Mouse (Mus musculus) testis, postnatal 14 days (tissue): ENCODE measurements around the gene Kntc1.
"Not testable (repeated sequence)": the region's sequence is repeated elsewhere in the genome, so short reads cannot be mapped to it uniquely, and the experiment has no call there.

Source experiments
- DNase-seq: peaks from one replicate; pipeline ENCODE4 v3.0.0; 2021; ENCODE audit warnings: low spot score

Kntc1 gene

DNA sequence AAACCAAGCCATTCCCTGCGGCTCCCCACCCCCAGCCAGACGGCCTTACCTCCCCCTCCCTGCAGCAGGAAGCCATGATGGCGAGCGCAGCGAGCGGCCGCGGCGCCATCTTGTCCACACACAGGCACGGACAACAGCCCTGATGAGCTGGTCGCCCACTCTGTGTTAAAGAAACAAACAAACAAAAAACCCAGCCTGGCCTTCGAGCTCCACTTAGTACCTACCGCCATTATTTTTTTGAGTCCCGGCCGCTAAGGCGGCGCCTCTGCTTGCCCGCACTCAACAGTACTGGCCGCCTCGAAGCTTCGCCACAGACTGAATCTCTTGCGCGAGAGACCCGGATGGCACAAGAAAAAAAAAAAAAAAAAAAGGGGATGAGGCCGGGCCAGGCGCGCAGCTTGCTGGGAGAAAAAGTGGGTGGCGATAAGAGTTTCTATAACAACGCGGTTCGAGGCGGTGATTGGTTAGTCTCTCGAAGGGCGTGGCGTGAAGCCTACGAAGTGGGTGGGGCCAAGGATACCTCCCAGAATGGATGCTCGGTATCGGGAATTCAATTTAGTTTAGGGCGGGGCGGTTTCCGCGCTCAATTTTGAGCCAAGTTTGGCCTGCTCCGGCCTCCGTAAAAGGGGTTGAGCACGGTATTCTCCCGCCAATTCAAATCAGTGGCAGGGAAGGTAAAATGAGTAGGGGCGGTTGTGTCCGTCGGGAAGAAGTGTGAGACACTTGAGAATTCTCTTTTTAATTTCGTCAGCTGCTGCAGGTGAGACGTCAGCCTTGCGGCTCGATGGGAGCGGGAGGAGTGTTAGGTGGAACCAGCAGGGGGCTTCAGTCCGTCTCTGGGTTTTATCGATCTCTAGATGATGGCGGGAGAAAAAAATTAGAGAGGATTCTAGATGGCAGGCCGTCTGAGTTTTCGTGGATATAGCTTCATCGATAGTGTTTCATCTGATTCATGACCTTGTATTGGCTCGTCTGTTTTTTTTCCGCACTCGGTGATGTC, at the start of gene Kntc1, which contains the start of gene Rsrc2:
TSS of gene Kntc1 (plus strand) at position 652 of the 1,000 bp plus-strand sequence.
TSS of gene Rsrc2 (minus strand) at position 350 of the 1,000 bp plus-strand sequence.
- DNase-seq = peak; percentile 99

DNA sequence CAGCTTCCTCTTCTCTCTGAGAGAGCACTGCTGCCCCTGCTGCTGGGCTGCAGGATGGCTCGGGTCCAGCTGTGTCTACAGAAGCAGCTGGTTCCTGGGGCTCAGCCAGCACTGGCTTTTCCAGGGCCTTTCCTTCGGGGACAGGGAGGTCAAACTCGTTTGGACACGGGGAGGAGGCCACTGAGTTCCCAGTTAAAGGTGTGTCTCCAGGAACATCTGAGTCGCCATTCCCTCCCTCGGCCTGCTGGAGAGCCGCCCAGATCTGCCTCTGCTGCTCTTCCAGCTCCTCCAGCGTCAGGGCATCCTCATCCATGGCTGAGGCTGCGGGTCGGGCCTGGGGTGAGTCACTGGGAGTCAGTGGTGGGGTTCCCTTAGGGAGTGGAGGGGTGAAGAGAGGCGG, 48.9 kb upstream of the Kntc1 start:
- peak; percentile 66 for DNase-seq

DNA sequence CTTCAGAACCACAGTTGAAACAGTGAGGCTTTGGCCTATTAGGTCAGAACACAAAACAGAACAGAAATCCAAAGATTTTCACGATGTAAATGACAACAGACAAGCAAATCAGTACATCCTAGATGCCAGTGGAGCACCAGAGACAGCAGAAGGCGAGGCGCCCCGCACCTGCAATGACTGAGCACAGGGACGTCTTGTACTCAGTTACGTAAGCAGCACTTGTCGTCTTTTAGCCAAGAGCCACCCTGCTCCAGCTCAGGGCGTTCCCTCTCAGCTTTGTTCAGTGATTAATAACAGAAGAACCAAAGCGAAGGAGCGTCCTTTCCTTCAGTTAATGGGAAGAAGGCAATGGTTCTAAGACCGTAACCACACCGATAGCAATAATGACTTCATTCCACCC, 40.9 kb upstream of the Kntc1 start:
- no peak for DNase-seq

DNA sequence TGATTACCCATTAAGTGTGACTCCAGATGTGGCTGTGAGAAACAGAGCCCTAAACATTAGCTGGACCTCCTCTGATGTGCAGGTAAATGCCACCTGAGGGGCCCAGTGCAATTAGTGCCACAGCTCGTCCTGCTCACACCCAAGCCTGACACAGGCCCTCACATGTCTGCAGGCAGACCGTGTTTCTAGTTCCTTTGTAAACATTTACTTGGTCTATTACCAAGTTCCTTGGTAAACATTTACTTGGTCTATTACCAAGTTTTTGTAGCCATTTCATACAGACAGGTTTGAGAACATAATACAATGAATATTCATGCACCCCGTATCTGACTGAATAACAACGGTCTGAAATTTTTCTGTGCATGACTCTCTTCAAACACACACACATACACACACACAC, 39.9 kb upstream of the Kntc1 start:
- DNase-seq = no peak

DNA sequence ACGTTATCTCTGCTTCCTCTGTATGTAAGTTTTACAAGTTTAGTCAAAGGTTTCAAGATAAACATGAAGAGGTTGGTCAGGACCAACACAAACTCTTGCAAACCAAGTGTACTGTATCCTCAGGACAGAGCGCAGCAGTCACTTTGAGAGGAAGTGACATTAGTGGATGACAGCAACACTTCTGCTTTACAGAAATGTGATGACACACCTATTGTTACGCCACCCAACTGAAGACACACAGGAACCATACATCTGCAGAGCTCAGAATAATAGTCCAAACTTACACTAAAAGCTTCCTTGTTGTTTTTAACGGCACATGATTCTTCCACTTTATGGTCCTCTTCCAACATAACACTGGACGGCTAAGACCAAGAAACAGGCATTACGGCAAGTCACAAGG, 35.7 kb upstream of the Kntc1 start:
- no peak for DNase-seq

DNA sequence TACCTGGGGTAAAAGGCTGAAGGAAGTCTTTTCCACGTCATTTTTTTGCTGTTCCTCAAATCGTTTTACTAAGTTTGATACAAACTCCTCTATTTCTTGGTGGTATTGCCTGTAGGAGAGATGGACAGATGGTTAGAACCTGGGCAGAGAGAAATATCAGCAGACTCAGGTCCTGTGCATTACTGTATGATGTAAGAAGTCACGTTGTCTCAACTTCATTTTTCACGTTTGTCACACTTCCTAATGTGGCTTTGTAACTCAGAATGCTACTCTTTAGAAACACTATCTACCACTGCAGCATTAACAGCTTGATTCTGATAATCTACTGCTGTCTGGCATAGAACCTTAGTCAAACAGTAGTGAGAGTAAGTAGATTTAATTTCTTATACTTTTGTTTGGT, 34.9 kb upstream of the Kntc1 start:
- no peak for DNase-seq

DNA sequence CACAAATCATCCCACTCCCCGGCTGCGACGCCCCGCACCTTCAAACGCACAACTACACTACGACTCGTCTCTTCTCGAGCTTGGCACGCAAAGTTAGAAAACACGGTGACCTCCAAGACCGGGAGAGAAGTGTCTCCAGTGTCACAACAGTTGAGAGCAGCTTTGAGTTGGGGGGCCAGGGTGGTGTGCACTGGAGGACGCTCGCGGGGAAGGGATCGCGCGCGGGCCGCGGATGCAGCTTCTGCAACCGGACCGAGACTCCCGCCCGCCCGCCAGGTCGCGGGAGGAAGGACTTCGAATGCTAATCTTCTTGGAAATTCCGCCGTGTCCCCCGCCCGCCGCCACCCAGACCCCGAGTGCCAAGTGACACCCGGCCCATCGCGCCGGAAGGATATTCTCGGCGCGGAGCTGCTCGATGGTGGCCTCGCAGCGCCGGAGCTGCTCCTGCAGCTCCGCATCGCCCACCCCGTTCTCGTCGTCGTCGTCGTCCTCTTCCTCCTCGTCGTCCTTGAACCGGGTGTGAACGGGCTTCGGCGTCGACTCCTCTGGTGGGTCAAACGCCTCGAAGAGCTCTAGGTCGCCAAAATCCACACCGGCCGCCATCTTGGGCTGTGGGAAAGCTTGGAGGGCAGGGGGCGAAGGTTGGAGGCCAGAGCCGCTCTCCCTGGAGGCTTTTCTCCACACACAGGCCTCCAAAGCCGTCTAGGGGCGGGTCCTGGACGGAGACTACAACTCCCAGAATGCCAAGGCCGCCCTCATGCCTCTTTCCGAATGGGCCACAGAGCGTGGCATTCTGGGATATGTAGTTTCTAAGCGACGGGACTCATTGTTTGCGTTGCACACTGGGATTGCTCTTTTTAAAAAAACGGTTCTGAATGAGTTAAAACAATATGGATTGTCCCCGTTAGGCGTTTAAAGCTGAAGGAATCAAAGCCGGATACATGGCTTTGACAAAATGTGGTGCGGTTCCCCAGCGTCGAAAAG, 28.9 kb upstream of the Kntc1 start, which contains the start of gene Zcchc8:
TSS of gene Zcchc8 (minus strand) at position 773 of the 984 bp plus-strand sequence.
- DNase-seq = peak; percentile 97

DNA sequence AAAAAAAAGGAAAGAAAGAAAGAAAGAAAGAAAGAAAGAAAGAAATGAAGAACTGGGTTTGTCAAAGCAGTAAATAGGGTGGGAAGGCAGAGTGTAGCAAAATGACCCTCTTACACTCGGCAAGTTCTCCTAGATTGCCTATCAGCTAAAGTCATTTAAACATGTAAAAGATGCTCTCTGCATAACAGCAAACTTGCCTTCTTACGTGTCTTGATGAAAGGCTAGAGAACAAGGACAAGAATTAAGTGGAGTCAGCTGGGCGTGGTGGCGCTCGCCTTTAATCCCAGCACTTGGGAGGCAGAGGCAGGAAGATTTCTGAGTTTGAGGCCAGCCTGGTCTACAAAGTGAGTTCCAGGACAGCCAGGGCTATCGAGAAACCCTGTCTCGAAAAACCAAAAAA, 25.7 kb upstream of the Kntc1 start:
- DNase-seq = not testable (repeated sequence)

DNA sequence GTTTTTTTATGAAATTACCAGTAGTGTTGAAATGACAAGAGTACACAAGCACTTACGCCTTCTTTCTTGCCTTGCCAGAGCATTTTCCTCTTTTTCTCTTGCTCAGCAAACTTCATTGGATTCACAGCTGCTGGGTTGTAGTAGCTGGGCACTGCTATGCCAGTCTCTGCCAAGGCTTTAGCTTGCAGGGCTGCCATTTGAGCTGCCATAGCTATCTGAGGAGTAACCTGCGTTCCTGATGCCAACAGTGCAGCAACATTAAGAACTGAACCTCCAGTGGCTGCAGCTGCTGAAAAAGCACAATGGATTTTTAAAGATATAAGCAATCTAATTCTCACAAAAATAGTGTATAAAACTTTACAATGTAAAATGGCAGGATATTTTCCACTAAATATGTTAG, 18.5 kb upstream of the Kntc1 start:
- DNase-seq = no peak

DNA sequence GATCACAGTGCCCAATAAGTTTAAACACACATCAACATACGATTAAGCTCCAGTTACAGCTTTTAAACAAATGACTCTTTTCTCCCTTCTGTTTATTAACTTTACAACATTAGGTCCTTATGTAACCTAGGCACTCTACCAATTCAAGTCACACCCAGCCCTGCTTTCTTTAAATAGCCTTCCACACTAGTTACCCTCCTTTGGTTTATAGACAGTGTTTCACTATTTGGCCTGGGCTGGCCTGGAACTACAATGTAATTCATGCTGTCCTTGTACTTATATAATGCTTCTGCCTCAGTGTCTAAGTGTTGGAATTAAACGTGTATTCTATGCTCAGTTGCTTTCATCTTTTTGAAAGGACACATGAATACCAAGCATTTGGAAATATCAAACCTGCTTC, 5.2 kb upstream of the Kntc1 start:
- no peak for DNase-seq

DNA sequence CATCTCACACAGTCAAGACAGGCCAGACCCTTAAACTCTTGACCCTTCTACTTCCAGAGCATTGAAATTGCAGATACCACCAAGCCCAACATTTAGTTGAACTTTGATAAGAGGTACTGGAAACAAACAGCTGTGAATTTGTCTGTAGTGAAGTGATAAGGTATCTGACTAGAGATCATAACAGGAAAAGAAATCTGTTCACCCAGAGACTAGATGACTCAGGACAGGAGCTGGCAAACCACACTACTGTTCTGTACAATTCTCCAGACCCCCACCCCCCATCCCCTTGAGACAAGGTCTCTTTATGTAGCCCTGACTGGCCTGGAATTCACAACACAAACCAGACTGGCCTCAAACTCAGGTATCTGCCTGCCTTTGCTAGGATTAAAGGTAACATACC, 3.3 kb upstream of the Kntc1 start:
- DNase-seq = no peak

DNA sequence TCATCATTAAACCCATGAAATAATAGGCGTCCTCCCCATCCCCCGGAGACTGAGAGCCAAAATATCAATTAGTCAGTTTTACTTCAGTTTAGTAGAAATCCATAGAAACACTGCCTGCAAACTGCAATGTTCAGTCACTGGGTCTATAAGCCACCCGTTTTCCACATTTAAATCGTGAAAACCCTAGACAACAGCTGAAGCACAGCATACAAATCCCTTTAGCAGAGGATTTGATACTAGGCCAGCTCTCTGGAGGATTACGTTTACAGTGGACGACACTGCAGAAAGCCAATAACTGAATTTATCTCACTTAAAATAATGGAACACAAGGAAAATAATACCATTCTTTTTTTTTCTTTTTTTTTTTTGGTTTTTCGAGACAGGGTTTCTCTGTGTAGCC, 1.9 kb upstream of the Kntc1 start:
- no peak for DNase-seq

DNA sequence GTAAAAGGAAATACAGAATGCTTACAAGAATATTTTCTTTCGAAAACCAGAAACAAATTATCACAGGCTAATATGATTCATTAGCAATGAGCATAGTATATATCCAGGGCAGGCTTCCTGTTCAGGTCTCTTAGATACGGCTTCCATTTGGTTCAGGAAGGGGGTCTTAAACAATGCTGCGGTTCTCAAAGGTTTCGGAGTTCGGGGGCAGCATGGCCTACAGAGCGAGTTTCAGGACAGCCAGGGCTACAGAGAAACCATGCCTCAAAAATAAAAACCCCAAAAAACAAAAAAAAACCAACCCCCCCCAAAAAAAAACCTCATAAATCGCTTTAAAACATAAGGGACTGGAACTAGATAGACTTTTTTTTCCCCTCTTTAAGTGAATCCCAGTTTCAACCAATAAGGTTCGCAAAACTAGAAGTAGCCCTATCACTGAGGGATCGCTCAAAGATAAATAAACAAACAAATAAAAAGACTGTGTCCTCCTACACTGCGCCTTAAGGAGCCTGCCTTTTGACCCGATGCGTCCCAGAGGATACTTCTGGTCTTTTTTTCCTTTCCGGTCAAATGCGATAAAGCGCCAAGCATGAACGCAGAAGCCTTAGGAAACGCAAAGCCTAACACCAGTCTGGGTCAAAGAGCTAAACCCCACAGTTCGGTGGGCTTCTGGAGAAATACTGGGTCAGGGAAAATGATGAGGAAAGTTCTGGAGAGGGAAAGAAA, 1.0 kb upstream of the Kntc1 start:
- no peak for DNase-seq

DNA sequence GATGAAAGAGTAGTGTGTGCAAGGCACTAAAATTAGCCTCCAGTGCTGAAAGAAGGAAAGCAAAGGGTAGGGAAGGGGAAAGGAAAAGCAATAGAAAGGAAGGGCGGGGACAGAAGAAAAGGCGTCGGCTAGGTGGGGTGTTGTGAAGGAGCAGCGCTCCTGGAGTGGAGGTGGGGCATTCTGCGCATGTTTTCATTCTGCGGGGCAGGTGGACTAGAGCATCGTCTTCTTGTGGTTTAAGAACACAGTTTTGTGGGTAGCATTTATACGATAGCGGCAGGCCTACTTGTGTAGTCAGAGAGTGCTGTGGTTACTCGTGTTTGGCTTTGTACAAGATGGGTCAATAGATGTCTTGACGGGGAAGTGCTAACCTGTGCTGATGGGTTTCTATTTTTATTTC, 16.0 kb downstream of the Kntc1 start:
- DNase-seq = no peak

DNA sequence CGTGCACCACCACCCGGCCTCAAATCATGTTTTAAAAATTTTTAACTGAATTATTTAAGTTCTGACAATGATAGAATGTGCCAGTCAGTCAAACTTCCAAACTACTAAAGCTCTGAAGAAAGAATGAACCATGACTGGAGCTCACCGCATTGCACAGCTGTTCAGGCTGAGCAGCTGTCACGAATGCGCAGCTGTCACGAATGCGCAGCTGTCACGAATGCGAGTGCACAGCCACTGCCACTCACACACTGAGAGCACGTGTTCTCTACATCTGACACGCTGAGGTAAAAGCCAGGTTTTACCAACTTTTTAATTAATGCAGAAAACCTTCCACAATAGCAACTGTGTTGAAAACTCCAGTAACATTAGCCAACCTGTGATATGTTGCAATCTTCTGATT, 16.9 kb downstream of the Kntc1 start:
- not testable (repeated sequence) for DNase-seq

DNA sequence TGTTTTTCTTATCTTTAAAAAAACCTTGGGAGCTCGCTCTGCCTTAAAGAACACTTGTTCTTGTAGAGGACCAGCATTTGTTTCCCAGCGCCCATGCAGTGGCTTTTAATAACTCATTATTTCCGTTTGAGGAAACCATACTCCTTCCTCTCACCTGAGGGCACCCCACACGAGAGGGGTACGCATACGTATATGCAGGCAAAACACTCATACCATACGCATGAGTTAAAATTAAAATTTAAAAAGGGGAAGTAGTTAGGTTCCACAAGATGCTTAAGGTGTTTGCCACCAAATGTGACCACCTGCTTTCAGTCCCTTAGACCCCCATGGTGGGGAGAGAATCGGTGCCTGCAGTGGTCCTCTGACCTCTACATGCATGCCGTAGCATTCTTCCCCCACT, 23.9 kb downstream of the Kntc1 start:
- no peak for DNase-seq

DNA sequence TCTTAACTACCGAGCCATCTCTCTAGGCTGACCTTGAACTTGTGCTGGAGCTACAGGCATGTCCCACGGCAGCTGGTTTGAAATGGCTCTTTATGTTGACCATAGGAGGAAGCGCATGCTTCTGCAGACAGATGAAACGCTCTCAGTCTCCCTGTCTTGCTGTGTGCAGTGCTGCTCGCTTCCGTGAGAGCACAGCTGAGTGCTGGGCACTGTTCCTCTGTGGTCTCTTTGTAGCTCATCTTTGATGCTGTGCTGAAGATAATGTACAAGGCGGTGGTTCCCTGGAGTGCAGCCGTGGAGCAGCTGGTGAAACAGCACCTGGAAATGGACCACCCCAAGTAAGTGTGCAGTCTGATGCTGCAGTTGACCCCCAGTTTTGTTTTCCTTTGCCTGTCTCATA, 31.2 kb downstream of the Kntc1 start:
- no peak for DNase-seq

DNA sequence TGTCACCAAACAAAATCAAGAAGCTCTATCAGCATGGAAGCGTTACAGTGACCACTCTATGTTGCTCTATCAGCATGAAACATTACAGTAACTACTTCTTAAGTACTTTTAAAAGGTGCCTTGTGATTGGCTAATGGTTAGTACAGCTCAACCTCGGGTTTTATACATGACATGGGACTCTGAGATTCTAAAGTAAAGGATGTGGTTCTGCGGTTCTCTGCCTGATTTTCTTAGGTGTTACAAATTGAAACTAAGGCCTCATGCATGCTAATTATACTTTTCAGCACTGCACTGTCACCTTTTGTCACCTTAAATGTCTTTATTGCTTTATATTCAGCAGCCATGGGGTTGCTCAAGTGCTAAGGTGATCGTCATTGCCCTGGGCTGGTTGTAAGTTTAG, 32.3 kb downstream of the Kntc1 start:
- DNase-seq = no peak

DNA sequence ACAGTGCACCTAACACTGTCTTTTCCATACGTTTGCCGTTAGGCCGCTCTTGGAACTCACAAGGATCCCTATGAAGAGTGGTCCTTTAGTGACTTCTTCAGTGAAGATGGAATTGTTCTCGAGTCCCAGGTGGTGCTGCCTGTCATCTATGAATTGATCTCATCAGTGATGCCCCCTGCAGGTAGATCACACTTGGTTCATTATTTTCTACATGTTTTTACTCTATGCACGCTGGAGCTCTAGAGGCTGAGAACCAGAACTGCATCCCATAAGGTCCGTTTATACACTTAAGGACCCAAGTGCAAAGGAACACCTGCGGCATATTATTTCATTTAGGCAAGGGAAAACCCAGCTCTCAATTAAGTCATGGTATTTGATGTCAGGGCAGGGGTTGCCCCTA, 39.5 kb downstream of the Kntc1 start:
- DNase-seq = no peak

DNA sequence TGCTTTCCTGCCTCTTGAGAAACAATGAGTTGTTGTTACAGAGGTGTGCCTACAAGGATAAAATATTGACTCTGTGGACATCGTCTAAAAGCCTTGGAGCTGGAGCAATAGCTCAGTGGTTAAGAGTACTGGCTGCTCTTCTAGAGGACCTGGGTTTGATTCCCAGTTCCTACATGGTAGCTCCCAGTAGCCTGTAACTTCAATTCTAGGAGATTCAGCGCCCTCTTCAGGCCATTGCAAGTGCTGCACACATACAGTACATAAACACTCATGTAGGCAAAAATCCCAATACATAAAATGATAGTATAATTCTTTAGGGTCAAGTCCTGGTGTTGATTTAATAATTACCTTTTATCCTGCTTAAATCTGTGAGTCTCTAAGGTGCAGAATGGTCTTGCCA, 43.6 kb downstream of the Kntc1 start:
- no peak for DNase-seq

DNA sequence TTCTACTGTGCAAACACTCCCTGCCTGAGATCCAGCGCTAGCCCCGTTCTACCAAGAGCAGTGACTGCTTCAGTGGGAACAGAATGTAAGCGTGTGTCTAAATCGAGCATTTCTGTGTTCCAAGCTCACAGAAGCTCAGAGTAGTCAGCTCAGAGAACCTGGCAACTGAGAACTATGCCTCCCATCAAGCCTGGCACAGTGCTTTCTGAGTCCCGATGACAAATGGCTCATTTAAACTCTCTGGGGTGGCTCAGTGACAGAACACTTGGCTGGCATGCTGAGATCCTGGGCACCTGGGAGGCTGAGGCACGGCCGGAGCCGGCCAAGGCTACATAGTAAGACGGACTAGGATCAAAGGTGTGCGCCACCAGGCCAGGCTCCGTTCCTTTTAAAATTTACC, 56.8 kb downstream of the Kntc1 start:
- DNase-seq = no peak

DNA sequence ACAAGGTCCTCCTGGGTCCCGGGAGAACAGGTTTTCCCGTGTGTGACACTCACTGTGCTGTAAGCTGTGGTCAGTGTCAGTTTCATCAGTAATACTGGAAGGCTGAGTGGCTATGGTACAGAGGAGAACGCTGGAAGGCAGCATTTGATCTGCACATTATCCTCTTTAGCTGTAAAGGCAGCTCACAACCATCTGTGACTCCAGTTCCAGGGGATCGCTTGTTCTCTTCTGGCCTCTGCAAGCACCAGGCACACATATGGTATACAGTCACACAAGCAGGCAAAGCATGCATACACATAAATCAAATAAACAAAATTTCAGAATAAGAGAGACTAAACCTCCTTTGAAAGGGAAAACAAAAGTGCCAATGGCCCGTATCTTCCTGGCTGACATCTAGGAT, 59.0 kb downstream of the Kntc1 start:
- DNase-seq = no peak
